Mouse (Mus musculus) CH12.LX (cell line): ENCODE measurements around the gene Clock.

Experiments used
- CHD1 ChIP-seq: IDR thresholded peaks from 2 replicates; pipeline ENCODE4 v1.6.1; 2012; ENCODE audit warnings: low read depth, low read length, improper control_type of control experiment, inconsistent platforms
- CTCF ChIP-seq, 2 experiments: IDR thresholded peaks in 1 of 2; conservative IDR thresholded peaks in 1 of 2; 2 replicates each; pipeline ENCODE4 v1.5.1; 2011 to 2012; ENCODE audit warnings: low read depth in 2 of 2, low read length in 2 of 2, improper control_type of control experiment in 1 of 2, inconsistent platforms in 1 of 2, mild to moderate bottlenecking in 1 of 2, moderate library complexity in 1 of 2
- EP300 ChIP-seq: IDR thresholded peaks from 2 replicates; pipeline ENCODE4 v1.6.1; 2011; ENCODE audit warnings: low read length, improper control_type of control experiment
- MXI1 ChIP-seq: IDR thresholded peaks from 2 replicates; pipeline ENCODE4 v1.6.1; 2011; ENCODE audit warnings: mild to moderate bottlenecking, low read depth, low read length, improper control_type of control experiment
- NELFE ChIP-seq: IDR thresholded peaks from 2 replicates; pipeline ENCODE4 v1.6.1; 2011; ENCODE audit warnings: low read depth, low read length, improper control_type of control experiment
- POLR2A ChIP-seq: IDR thresholded peaks from 2 replicates; pipeline ENCODE4 v1.6.1; 2011; ENCODE audit warnings: low read depth, mild to moderate bottlenecking, improper control_type of control experiment, low read length
- RCOR1 ChIP-seq: conservative IDR thresholded peaks from 2 replicates; pipeline ENCODE4 v1.6.1; 2012; ENCODE audit warnings: low read depth, mild to moderate bottlenecking, inconsistent platforms, low read length, improper control_type of control experiment
- SIN3A ChIP-seq: IDR thresholded peaks from 2 replicates; pipeline ENCODE4 v1.6.1; 2012; ENCODE audit warnings: low read length, improper control_type of control experiment, inconsistent platforms
- TCF12 ChIP-seq: IDR thresholded peaks from 2 replicates; pipeline ENCODE4 v1.6.1; 2014; ENCODE audit warnings: low read depth, mild to moderate bottlenecking, inconsistent platforms, low read length, improper control_type of control experiment
- UBTF ChIP-seq: IDR thresholded peaks from 2 replicates; pipeline ENCODE4 v1.6.1; 2012; ENCODE audit warnings: low read depth, mild to moderate bottlenecking, inconsistent platforms, low read length, improper control_type of control experiment, moderate library complexity
- ZC3H11A ChIP-seq: IDR thresholded peaks from 2 replicates; pipeline ENCODE4 v1.6.1; 2012; ENCODE audit warnings: low read depth, mild to moderate bottlenecking, inconsistent platforms, low read length, improper control_type of control experiment
- ZKSCAN1 ChIP-seq: IDR thresholded peaks from 2 replicates; pipeline ENCODE4 v1.6.1; 2012; ENCODE audit warnings: low read depth, inconsistent platforms, low read length, improper control_type of control experiment, borderline replicate concordance

DNA sequence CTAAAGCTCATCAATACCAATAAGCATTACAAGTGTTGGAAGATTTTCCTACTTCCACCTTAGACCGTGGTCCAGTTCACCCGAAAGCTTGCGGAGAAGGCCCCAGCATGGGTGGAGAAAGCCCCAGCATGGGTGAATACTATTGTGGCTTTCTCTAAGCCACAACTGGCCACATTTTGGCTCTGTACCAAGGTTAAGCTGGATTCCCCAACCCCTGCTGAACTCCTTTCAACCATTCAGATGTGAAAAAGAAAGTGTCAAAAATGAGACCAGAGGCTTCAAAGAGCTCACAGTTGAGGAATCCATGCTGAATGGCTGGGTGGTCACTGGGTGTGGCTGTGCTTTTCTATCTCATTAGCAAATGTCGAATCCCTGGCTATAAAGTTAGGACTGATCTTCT, 29.2 kb upstream of the Clock start:
- TF ChIP-seq CTCF (conservative IDR thresholded peaks at IDR 0.05 in 1 of 2, IDR thresholded peaks at IDR 0.05 in 1 of 2; ENCODE audit: low read depth in 2 of 2, low read length in 2 of 2), result no peak
- no peak for TF ChIP-seq TCF12
- no peak for TF ChIP-seq POLR2A
- TF ChIP-seq MXI1, result no peak
- TF ChIP-seq CHD1, result no peak
- TF ChIP-seq SIN3A, result no peak
- TF ChIP-seq ZKSCAN1, result no peak
- TF ChIP-seq ZC3H11A, result no peak
- TF ChIP-seq UBTF, result no peak
- no peak for TF ChIP-seq EP300
- no peak for TF ChIP-seq NELFE
- TF ChIP-seq RCOR1, result no peak
